Mouse (Mus musculus): ENCODE measurements around the gene Taf1b.

Taf1b gene

DNA sequence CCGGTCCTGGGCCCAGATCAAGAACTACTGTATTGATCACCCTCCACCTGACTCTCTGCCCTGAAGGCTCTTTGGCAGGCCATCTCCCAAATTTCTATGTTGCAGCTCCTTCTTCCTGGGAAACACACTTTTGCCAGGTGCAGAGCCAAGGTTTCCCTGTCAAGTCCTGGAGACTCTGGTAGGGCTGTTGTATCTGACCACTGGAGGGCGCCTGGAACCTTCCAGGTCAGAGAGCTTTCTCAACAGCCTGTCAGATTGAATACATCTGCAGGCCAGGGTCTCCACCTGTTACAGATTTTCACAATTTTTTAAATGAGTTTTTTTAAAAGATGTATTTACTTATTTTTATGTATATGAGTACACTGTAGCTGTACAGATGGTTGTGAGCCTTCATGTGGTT is 105.1 kb downstream of the Taf1b start:
- peak; percentile 66 for DNase-seq (ENCODE audit: low spot score)

DNA sequence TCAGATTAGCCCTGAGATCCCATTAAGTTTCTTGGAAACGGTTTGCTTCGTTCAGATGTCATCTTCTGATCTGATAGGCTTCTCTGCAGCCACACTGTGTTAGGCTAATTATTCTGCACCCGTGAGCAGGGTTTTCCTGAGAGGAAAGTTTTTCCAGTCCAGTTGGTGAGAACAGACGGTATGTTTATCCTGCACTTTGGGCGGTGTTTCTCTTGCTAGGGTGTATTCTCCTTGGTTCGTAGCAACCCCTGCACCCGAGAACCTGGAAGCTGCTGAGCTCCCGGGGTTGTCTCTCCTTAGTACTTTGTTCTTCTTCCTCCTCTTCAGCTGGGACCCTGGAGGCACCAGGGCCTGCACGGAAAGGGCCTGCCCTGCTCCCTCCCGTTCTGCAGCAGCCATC is 108.0 kb downstream of the Taf1b start:
- DNase-seq (ENCODE audit: low spot score) = no peak
